ENCODE assay signal across 9 mouse cellular contexts in the genomic region with DNA sequence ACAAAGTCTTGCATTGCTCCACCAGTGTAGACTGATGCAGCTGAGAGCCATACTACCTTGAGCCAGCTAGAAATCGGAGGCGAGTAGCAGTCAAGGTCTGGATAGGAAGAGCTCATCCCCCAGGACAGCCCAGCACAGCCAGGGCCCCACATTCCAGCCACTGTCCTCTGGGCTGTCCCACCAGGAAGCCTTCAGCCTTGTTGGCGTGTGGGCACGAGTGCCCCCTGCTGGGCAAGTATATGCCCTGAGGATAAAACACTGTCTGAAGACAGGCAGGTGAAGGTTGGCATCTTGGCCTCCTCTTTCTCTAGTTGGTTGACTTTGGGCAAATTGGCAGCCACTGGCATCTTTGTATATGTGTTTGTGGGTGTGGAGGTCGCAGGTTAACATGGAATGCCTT. TPM values are rescaled to one million over a fixed set of nuclear protein-coding genes. Genes with fewer than 3 reads are reported as not detected.
A peak's percentile ranks its signal among the peaks of the same experiment; 100 is the strongest.
DNase-seq lines count a peak whose midpoint lies in the region; ATAC-seq and TF ChIP-seq lines count a peak whose summit lies in the region.
"Had no signal": no experiment of that assay in that cellular context is flagged by ENCODE, and none has a peak within 500 bp of the region (broad histone marks: within the 10 kb centered on the region; RNA-seq: fewer than 3 reads in every experiment).

No protein-coding gene starts in this region.

- H3K36me3 ChIP-seq in limb, embryonic 11.5 days (ENCODE audit: control insufficient read depth, insufficient read depth, low read length): no peaks in the 10 kb centered on the region

- DNase-seq in 3134 (ENCODE audit: extremely low read depth, insufficient read length, low spot score) (peak; percentile 35), Patski (ENCODE audit: low read depth, low spot score) (no peak)
- DNase-seq in cerebellum, postnatal 36 days: peak; percentile 59 to 66
- DNase-seq in heart, adult 11 months: peak; percentile 96
- DNase-seq in kidney, adult 8-10 months: peak; percentile 43 to 77
- DNase-seq in limb, embryonic 11.5 days (ENCODE audit: low spot score): peak; percentile 82
- peak; percentile 20 for DNase-seq in ovary, adult 18-20 months (ENCODE audit: low spot score)
- peak; percentile 67 for DNase-seq in thymus, postnatal 0 days (ENCODE audit: low spot score)

- 12% methylated on average over 5 of the region's 5 CpGs for WGBS in limb, embryonic 11.5 days

- no peaks in the 10 kb centered on the region for H3K9me3 ChIP-seq in limb, embryonic 11.5 days (ENCODE audit: control insufficient read depth, low read length)

- peak; percentile 88 for TF ChIP-seq CTCF in Patski (IDR thresholded peaks at IDR 0.05)

- in situ Hi-C loops in Patski (cut with MboI; ENCODE audit: low pct_unique_long_range_greater_than_20kb): no loop called here

- POLR2A ChIA-PET in Patski (lab: Charles Lee): interaction anchor here (0.9 kb wide), 1 partner anchor 40 kb away, joined by 9 read pairs; no protein-coding TSS in a partner anchor

- H3K4me3 ChIP-seq in limb, embryonic 11.5 days (ENCODE audit: low read depth, low read length): no peak overlapping the region
- H3K4me3 ChIP-seq: myocyte had no signal

- CTCF ChIA-PET in Patski (lab: Charles Lee): interaction anchor here (0.7 to 1.5 kb wide), 5 partner anchors 9 to 38 kb away, joined by 3 to 7 read pairs (median 5); no protein-coding TSS in a partner anchor

- no peak overlapping the region for H3K9ac ChIP-seq in limb, embryonic 11.5 days (ENCODE audit: low read length)

- peaks cover 6% of the 10 kb centered on the region for H3K4me1 ChIP-seq in limb, embryonic 11.5 days (ENCODE audit: control insufficient read depth, insufficient read depth, low read length)

- no peak overlapping the region for H3K27ac ChIP-seq in limb, embryonic 11.5 days (replicated peaks; ENCODE audit: low read depth, low read length)

- ATAC-seq in Patski: no peak
- ATAC-seq in limb, embryonic 11.5 days (ENCODE audit: insufficient number of reproducible peaks, low FRiP score, low TSS enrichment, low read depth): no peak

- H3K27me3 ChIP-seq in Patski: peaks cover 5% of the 10 kb centered on the region
- peaks cover under 1% of the 10 kb centered on the region; the same call in 1 of the 2 replicates for H3K27me3 ChIP-seq in limb, embryonic 11.5 days (ENCODE audit: control insufficient read depth, insufficient read depth, low read length)

- no peak overlapping the region for H3K4me2 ChIP-seq in limb, embryonic 11.5 days (ENCODE audit: low read depth, severe bottlenecking)

RNA-seq across cellular contexts. Expression of gene Wnt11, which starts 56.0 kb away (rescaled TPM):
- 0.14 TPM for polyA plus RNA-seq in Patski (2021)
- polyA plus RNA-seq in limb, embryonic 11.5 days (2014; fragmentation: Nextera tagmentation; extraction: Ambion mirVana): 21.3 and 22.2 TPM in 2 replicates
- polyA plus RNA-seq in thymus, postnatal 0 days (2015; fragmentation: Nextera tagmentation; extraction: Ambion mirVana): 0.49 and 1.0 TPM in 2 replicates

Comparison
In these comparisons a context has a peak if more than half of its experiments do, and no peak if none do; other contexts are left out.
1. RNA of gene Wnt11, which starts 56.0 kb away (polyA plus RNA-seq): 21.3 to 22.2 TPM in limb, embryonic 11.5 days; 0.49 to 1.0 TPM in thymus, postnatal 0 days and 0.14 TPM in Patski (single experiment); every median in the first group is over 10 times any median in the second.